Mouse (Mus musculus): ENCODE results near the gene Dqx1. TPM values are rescaled to one million over a fixed set of nuclear protein-coding genes. Genes with fewer than 3 reads are reported as not detected.

Gene Dqx1
- polyA plus RNA-seq, 1 experiment from 2014 or later, result 0.30 TPM

DNA sequence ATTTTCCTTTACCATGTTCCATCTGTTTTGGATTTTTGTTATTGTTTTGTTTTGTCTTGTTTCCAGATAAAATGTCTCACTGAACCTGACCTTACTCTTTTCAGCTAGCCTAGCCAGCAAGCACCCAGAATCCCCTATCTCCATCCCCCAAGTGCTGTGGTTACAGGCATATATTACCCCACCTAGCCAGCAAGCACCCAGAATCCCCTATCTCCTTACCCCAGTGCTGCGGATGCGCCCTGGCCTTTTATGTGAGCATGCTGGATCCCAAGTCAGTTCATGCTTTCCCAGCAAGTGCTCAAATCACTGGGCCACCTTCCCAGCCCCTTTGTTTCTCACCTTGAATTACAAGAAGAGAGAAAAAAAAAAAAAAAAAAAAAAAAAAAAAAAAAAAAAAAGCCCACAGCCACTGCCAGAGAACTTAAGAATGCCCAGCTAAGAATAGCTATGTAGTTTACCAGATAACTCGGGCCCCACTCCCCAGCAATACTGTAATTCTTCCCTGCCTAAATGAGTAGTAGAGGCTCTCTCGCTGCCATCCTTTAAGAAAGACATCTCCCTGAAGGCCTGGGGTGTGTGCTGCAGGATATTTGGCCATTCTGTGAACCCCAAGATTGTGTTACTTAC is 54.0 kb downstream of the Dqx1 start:
- 94% methylated on average over 4 of the region's 4 CpGs for WGBS
- no peaks in the 10 kb centered on the region for H3K9me3 ChIP-seq (ENCODE audit: control insufficient read depth, low read length)
- peaks cover 36% of the 10 kb centered on the region for H3K4me1 ChIP-seq (replicated peaks; ENCODE audit: control insufficient read depth, insufficient read depth, low read length)
- H3K27me3 ChIP-seq (replicated peaks; ENCODE audit: control insufficient read depth, insufficient read depth, low read length), result no peaks in the 10 kb centered on the region
- ATAC-seq, result no peak
- no peak overlapping the region for H3K9ac ChIP-seq (replicated peaks; ENCODE audit: low read depth, low read length)
- H3K4me3 ChIP-seq (replicated peaks; ENCODE audit: low read length), result no peak overlapping the region
- H3K36me3 ChIP-seq (ENCODE audit: control insufficient read depth, insufficient read depth), result no peaks in the 10 kb centered on the region
- H3K4me2 ChIP-seq (ENCODE audit: low read length), result no peak overlapping the region
- no peak overlapping the region for H3K27ac ChIP-seq (ENCODE audit: low read length)

DNA sequence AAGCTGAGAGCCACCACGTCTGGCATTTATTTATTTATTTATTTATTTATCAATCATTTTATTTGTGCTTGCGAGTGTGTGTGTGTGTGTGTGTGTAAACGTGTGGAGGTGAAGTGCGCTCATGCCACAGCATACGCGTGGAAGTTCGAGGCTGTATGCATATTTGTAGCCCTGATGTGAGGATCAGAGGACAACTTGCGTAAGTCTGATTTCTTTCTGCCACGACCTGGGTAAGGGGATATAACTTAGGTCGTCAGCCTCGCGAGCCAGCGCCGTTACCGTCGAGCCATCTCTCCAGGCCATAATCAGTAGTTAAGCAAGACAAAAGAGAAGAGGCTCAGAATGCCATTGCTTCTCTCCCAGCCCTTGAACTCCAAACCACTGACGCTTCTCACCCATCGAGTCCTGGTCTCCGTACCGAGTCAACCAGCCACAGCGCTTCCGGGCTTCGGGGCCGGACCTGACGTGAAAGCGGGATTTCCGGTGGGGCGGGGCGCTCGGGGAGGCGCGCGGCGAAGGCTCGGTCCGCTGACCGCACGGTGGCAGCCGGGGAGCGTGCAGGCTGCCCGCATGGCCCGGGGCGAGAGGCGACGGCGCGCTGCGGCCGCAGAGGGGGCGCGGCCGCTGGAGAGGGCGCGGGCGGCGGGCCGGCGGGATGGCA is 57.5 kb downstream of the Dqx1 start, which contains the start of gene Mogs:
Mogs (plus strand) TSS at position 486 of the 661 bp plus-strand sequence.
- H3K4me3 ChIP-seq (replicated peaks; ENCODE audit: low read length), result peak within 1 kb of the TSS; percentile 90
- H3K27ac ChIP-seq (ENCODE audit: low read length), result peak within 1 kb of the TSS; percentile 71
- H3K36me3 ChIP-seq (ENCODE audit: control insufficient read depth, insufficient read depth), result peaks cover 13% of the 10 kb centered on the region; the same call in 1 of the 2 replicates
- WGBS, result under 1% methylated on average over 55 of the region's 58 CpGs
- H3K27me3 ChIP-seq (replicated peaks; ENCODE audit: control insufficient read depth, insufficient read depth, low read length), result no peaks in the 10 kb centered on the region
- H3K4me2 ChIP-seq (ENCODE audit: low read length), result peak within 1 kb of the TSS; percentile 97
- peaks cover 34% of the 10 kb centered on the region for H3K4me1 ChIP-seq (replicated peaks; ENCODE audit: control insufficient read depth, insufficient read depth, low read length)
- H3K9me3 ChIP-seq (ENCODE audit: control insufficient read depth, low read length), result no peaks in the 10 kb centered on the region
- peak; percentile 87 for ATAC-seq
- peak within 1 kb of the TSS; percentile 94 for H3K9ac ChIP-seq (replicated peaks; ENCODE audit: low read depth, low read length)

DNA sequence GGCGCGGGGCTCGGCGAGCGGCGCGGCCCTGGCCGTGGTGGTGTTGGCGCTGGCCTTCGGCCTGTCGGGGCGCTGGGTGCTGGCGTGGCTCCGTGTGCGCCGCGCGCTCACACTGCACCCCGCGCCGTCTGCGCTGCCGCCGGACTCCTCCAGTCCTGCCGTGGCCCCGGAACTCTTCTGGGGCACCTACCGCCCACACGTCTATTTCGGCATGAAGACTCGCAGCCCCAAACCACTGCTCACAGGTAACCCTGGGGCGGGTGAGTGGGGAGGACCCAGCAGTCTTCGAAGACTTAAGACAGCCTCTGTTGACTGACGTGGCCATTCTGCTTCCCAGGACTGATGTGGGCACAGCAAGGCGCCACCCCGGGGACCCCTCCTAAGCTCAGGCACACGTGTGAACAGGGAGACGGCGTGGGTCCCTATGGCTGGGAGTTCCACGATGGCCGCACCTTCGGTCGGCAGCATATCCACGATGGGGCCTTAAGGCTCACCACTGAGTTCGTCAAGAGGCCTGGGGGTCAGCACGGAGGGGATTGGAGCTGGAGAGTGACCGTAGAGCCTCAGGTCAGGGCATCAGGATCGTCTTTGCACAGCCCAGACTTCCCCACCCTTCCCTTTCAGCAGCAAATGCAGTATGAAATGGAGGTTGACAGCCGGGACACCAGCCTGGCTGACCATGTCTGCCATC is 58.2 kb downstream of the Dqx1 start:
- H3K4me2 ChIP-seq (ENCODE audit: low read length), result peak overlapping the region; percentile 97
- 2% methylated on average over 36 of the region's 48 CpGs for WGBS
- H3K27me3 ChIP-seq (replicated peaks; ENCODE audit: control insufficient read depth, insufficient read depth, low read length), result no peaks in the 10 kb centered on the region
- peaks cover 37% of the 10 kb centered on the region for H3K4me1 ChIP-seq (replicated peaks; ENCODE audit: control insufficient read depth, insufficient read depth, low read length)
- H3K4me3 ChIP-seq (replicated peaks; ENCODE audit: low read length), result peak overlapping the region; percentile 90
- no peaks in the 10 kb centered on the region for H3K9me3 ChIP-seq (ENCODE audit: control insufficient read depth, low read length)
- peak overlapping the region; percentile 71 for H3K27ac ChIP-seq (ENCODE audit: low read length)
- H3K36me3 ChIP-seq (ENCODE audit: control insufficient read depth, insufficient read depth), result peaks cover 13% of the 10 kb centered on the region; the same call in 1 of the 2 replicates
- H3K9ac ChIP-seq (replicated peaks; ENCODE audit: low read depth, low read length), result peak overlapping the region; percentile 94
- ATAC-seq, result peak; percentile 19

DNA sequence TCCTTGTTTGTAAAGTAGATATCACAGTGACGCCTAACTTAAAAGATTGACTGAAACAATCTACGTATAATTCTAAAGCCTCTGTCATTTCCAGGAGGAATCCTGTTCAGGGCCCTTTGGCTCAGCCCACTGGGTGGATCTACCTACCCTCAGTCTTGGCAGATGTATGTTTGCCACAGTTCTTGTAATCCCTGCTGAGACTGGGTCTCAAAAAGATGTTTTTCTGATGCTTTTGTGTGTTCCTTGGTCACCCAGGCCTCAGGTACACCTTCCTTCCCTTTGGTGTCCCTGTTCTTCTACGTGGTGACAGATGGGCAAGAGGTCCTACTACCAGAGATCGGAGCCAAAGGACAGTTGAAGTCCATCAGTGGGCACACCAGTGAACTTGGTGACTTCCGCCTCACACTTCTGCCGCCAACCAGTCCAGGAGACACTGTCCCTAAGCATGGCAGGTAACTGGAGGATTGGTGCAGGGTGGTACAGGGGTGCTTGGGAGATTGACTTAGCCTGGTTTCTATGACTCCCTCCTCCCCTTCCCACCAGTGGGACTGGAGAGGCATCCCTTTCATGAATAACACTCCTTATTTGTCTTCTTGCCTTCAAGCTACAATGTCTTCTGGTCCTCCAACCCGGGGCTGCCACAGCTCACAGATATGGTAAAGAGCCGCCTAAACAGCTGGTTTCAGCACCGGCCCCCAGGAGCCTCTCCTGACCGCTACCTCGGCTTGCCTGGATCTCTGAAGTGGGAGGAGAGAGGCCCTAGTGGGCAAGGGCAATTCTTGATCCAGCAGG is 58.9 kb downstream of the Dqx1 start:
- H3K4me3 ChIP-seq (replicated peaks; ENCODE audit: low read length), result peak overlapping the region; percentile 90
- H3K9me3 ChIP-seq (ENCODE audit: control insufficient read depth, low read length), result no peaks in the 10 kb centered on the region
- H3K36me3 ChIP-seq (ENCODE audit: control insufficient read depth, insufficient read depth), result peaks cover 13% of the 10 kb centered on the region; the same call in 1 of the 2 replicates
- ATAC-seq, result no peak
- H3K4me2 ChIP-seq (ENCODE audit: low read length), result peak overlapping the region; percentile 97
- H3K27me3 ChIP-seq (replicated peaks; ENCODE audit: control insufficient read depth, insufficient read depth, low read length), result no peaks in the 10 kb centered on the region
- H3K4me1 ChIP-seq (replicated peaks; ENCODE audit: control insufficient read depth, insufficient read depth, low read length), result peaks cover 37% of the 10 kb centered on the region
- 80% methylated on average over 11 of the region's 11 CpGs for whole genome bisulfite sequencing
- no peak overlapping the region for H3K27ac ChIP-seq (ENCODE audit: low read length)
- H3K9ac ChIP-seq (replicated peaks; ENCODE audit: low read depth, low read length), result peak overlapping the region; percentile 94

MicroRNA genes within 50 kb of the gene (microRNA counts, 519-probe panel; counts per million panel counts)
- microRNA mmu-miR-3470a+mmu-miR-3470b, result 1,958 counts per million, percentile 27 among the panel's probes with 10 or more counts

Small RNA genes within 50 kb of the gene (microRNA-seq; reads per million reads assigned to microRNA genes)
- gene Mir3470a, result not detected
- not detected for gene Mir7040

Other genes starting within 250 kb of the Dqx1 start
- 16.3 and 18.7 TPM in 2 replicates for gene Sema4f, start 118.1 kb upstream of the Dqx1 start, polyA plus RNA-seq (2015; fragmentation: Nextera tagmentation; extraction: Ambion mirVana)
- gene M1ap, start 110.9 kb upstream of the Dqx1 start, polyA plus RNA-seq (2015; fragmentation: Nextera tagmentation; extraction: Ambion mirVana), result not detected in 2 replicates
- gene Dok1, start 24.4 kb upstream of the Dqx1 start, polyA plus RNA-seq (2015; fragmentation: Nextera tagmentation; extraction: Ambion mirVana), result 2.0 and 2.1 TPM in 2 replicates
- 5.3 and 6.0 TPM in 2 replicates for gene Loxl3, start 23.7 kb upstream of the Dqx1 start, polyA plus RNA-seq (2015; fragmentation: Nextera tagmentation; extraction: Ambion mirVana)
- gene Aup1, start 3.3 kb upstream of the Dqx1 start, polyA plus RNA-seq (2015; fragmentation: Nextera tagmentation; extraction: Ambion mirVana), result 157 and 186 TPM in 2 replicates
- 70.7 and 77.8 TPM in 2 replicates for gene Htra2, start 2.6 kb upstream of the Dqx1 start, polyA plus RNA-seq (2015; fragmentation: Nextera tagmentation; extraction: Ambion mirVana)
- gene Tlx2, start 12.4 kb downstream of the Dqx1 start, polyA plus RNA-seq (2015; fragmentation: Nextera tagmentation; extraction: Ambion mirVana), result not detected in 2 replicates
- 45.5 and 46.5 TPM in 2 replicates for gene Pcgf1, start 20.0 kb downstream of the Dqx1 start, polyA plus RNA-seq (2015; fragmentation: Nextera tagmentation; extraction: Ambion mirVana)
- gene Lbx2, start 28.5 kb downstream of the Dqx1 start, polyA plus RNA-seq (2015; fragmentation: Nextera tagmentation; extraction: Ambion mirVana), result not detected in 2 replicates
- 3.2 and 4.3 TPM in 2 replicates for gene Ccdc142, start 43.8 kb downstream of the Dqx1 start, polyA plus RNA-seq (2015; fragmentation: Nextera tagmentation; extraction: Ambion mirVana)
- 4.1 and 4.9 TPM in 2 replicates for gene Gm42688, start 43.8 kb downstream of the Dqx1 start, polyA plus RNA-seq (2015; fragmentation: Nextera tagmentation; extraction: Ambion mirVana)
- 109 and 122 TPM in 2 replicates for gene Mrpl53, start 51.2 kb downstream of the Dqx1 start, polyA plus RNA-seq (2015; fragmentation: Nextera tagmentation; extraction: Ambion mirVana)
- gene Mogs, start 57.7 kb downstream of the Dqx1 start, polyA plus RNA-seq (2015; fragmentation: Nextera tagmentation; extraction: Ambion mirVana), result 21.8 and 22.6 TPM in 2 replicates
- gene Wbp1, start 63.7 kb downstream of the Dqx1 start, polyA plus RNA-seq (2015; fragmentation: Nextera tagmentation; extraction: Ambion mirVana), result 209 and 228 TPM in 2 replicates
- gene Ino80b, start 67.6 kb downstream of the Dqx1 start, polyA plus RNA-seq (2015; fragmentation: Nextera tagmentation; extraction: Ambion mirVana), result 11.4 and 14.4 TPM in 2 replicates
- gene Rtkn, start 77.6 kb downstream of the Dqx1 start, polyA plus RNA-seq (2015; fragmentation: Nextera tagmentation; extraction: Ambion mirVana), result 6.9 and 7.4 TPM in 2 replicates
- gene Wdr54, start 98.6 kb downstream of the Dqx1 start, polyA plus RNA-seq (2015; fragmentation: Nextera tagmentation; extraction: Ambion mirVana), result 18.2 and 21.7 TPM in 2 replicates
- 7.8 and 9.4 TPM in 2 replicates for gene 1700003E16Rik, start 98.6 kb downstream of the Dqx1 start, polyA plus RNA-seq (2015; fragmentation: Nextera tagmentation; extraction: Ambion mirVana)
- gene Dctn1, start 108.1 kb downstream of the Dqx1 start, polyA plus RNA-seq (2015; fragmentation: Nextera tagmentation; extraction: Ambion mirVana), result 150 and 158 TPM in 2 replicates
- 0.52 and 0.76 TPM in 2 replicates for gene Slc4a5, start 162.0 kb downstream of the Dqx1 start, polyA plus RNA-seq (2015; fragmentation: Nextera tagmentation; extraction: Ambion mirVana)